Mouse (Mus musculus) right cerebral cortex, postnatal 4 days (tissue): Measurements from ENCODE around the gene Prkci.

Source experiments
- DNase-seq: peaks from one replicate; pipeline ENCODE4 v3.0.0-alpha.2; 2022

Prkci gene

GRCm38 (mm10) chr3:30995283-30995898 lies at the start of gene Prkci:
Gene Prkci (plus strand): TSS chr3:30995747.
- peak; percentile 89 for DNase-seq

DNA sequence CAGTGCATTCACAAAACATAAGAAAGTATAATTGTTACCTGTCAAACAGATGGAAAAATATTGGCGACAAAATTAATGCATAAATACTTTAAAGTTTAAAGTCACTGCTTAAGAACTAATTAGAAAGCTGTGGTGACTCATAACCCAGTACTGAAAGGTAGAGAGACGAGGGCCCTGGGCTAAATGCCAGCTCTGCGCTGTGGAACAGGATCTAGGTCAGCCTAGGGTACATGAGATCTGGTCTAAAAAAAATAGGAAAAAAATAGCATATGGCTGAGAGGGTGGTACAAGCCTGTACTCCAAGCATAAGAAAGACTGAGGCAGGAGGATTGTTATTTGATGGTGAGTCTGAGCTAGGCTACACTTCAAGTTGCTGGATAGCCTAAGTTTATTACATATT lies 43.9 kb upstream of the Prkci start:
- DNase-seq: no peak

DNA sequence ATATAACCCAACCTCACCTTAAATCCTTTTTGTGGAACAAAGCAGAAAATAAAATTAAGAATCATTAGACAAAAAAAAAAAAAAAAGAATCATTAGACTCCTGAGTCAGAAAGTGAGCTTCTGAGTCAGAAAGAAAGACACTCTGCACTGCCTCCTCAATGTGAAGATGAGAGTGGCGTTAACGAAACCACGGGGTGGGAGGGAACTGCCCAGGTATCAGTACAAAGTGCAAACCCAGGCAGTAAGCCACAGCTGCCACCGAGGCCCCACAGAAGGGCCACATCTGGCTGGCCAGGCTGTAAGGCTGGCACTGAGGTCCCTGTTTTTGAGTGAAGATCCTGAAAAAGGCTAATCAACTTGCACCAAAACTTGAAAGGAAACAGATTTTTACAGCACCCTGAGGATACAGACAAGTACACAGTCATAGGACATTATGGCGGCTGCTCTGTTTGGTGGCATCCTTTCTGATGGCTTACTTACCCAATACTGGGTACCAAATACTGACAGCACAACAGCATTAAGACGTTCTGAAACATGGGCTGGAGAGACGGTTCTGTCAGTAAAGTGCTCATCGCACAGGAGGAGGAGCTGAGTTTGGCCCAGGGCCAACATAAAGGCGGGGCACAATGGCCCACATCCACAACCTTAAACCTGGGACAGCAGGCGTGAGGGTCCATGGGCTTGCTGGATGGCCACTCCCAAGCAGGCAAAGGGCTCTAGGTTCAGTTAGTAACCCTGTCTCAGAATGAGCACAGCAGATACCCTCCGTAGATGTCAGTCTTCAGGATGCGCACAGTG lies 43.1 kb upstream of the Prkci start:
- no peak for DNase-seq

DNA sequence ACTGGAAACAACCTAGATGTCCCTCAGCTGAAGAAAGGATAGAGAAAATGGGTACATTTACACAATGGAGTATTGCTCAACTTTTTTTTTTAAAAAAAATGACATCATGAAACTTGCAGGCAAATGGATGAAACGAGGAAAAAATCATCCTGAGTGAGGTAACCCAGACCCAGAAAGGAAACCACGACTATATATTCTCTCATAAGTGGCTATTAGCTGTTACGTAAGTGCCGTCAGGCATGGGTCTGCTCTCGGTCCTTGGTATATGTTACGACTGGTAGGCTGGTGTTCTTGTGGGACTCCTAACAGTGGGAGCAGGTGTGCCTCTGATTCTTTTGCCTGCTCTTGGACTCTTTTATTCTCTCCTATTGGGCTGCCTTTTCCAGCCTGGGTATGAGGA lies 39.2 kb upstream of the Prkci start:
- no peak for DNase-seq

DNA sequence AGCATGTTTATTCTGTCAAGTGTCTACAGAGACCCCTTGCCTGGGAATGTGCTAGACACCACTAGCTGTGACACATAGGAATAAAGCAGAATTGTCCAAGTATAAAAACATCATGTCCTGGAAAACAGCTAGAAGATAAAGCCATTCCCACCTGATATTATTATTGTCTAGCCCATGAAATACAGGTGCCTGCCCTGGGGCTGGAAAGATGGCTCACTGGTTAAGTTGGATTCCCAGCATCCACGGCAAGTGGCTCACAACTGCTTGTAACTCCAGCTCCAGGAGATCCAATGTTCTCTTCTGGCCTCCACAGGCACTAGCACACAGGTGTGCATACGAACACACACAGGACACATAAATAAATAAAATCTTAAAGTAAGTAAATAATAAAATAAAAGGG lies 36.8 kb upstream of the Prkci start:
- DNase-seq: no peak

GRCm38 (mm10) chr3:30959868-30960831 lies 35.4 kb upstream of the Prkci start:
- DNase-seq: no peak

DNA sequence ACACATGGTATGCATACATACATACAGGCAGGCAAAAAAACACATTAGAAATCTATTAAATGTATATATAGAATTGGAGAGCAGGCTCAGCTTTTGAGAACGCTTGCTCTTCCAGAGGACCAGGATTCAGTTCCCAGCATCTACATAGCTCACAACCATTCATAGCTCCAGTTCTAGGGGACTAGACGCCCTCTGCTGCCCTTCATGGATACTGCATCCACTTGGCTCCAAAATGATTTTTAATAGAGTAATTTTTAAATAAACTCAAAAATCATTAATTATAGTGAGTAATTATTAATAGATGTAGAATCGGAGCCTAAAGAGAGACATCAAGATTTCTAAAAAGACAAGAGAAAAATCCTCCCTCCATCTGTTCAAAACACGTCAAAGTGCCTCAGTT lies 32.4 kb upstream of the Prkci start:
- DNase-seq: no peak

DNA sequence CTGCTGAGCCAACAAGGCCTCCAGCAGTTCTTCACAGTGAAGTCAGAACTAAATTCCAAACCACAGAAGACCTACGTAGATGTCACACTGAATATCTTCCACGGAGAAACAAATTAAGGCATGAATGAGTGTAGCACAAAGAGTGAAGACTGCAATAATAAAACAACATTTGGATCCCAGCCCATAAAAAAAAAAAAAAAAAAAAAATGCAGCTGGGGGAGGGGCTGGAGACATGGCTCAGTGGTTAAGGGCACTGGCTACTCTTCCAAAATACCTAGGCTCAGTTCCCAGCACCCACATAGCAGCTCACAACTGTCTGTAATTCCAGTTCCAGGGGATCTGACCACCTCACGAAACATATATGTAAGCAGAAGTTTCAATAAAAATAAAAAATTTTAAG lies 31.3 kb upstream of the Prkci start:
- DNase-seq: no peak

GRCm38 (mm10) chr3:30965644-30966043 lies 29.9 kb upstream of the Prkci start:
- no peak for DNase-seq

- DNase-seq: peak; percentile 45
Observed at GRCm38 (mm10) chr3:30968531-30969092, 26.9 kb upstream of the Prkci start.

DNA sequence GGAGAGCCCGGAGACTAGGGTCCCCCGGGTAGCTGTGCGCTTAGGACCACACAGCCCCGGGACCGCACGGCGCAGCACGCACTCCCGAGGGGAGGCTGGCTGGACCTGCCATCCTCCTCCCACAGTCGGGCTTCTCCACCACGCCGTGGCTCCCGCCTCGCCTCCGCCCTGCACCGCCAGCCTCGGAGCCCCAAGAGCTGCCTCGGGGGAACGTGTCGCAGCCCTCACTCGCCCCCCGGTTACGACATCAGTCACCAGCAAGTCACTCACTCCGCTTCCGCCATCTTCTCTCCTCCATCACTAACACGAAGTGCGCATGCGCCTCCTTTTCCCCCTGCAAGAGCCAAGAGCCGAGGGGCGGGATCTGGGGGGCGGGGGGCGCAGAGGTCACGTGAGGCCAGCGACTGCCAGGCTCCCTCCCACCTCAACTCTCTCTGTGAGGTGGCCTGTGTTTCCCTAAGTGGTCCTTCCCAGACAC lies 26.4 kb upstream of the Prkci start, which contains the start of gene Phc3:
Phc3 (minus strand) TSS at position 312 of the 478 bp plus-strand sequence.
- DNase-seq: peak; percentile 95

DNA sequence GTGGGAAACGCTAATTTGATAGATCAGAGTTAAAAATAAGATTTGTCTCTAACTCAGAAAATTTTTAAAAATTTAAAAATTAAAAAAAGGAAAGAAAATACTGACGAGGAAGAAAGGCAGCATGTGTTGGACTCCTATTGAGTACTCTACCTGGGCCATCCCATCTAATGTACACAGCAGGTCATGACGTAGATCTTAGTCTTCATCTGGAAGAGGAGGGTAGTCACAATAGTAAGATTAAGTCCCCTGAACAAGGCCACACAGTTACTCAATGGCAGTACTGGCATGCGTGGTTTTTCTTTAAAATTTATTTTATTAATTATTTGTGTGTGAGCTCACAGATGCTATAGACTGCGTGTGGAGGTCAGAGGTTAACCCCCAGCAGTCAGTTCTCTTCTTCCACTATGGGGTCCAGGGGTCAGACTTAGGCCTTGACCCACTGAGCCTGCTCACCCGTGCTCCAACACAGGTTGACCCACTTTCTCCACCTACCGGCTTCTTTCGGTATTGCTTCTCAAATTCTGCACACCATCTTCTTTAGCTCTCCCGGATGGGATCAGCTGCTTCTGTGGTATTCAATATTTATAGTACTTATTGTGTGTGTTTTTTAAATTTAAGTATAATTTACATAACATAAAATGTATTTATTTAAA lies 20.3 kb upstream of the Prkci start:
- DNase-seq: peak; percentile 38

DNA sequence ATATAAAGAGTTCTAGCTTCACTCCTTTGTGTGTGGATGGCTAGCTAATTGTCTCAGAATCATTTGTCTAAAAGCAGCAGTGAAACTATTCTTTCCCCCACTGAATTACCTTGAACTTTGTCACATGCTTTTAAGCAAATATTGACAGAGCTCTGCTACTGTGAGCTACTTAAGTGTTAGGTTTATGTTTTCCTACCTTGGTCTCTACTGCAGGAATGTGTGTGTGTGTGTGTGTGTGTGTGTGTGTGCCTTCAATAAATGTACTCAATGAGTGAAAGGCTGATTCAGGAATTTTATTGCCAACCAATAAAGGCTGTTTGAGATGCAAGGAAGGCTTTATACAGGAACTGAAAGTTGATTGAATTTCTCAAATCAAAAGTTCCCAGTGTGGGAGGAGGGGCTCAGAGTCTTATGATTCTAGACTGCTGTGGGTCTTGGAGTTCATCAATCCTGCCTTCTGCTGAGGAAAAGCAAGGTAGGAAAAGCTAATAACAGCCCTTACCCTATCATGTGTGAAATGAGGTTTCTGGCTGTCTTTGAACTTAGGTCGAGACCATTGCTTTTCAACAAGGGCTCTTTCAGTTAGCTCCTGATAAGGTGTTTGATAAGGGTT lies 18.4 kb upstream of the Prkci start:
- DNase-seq: no peak

DNA sequence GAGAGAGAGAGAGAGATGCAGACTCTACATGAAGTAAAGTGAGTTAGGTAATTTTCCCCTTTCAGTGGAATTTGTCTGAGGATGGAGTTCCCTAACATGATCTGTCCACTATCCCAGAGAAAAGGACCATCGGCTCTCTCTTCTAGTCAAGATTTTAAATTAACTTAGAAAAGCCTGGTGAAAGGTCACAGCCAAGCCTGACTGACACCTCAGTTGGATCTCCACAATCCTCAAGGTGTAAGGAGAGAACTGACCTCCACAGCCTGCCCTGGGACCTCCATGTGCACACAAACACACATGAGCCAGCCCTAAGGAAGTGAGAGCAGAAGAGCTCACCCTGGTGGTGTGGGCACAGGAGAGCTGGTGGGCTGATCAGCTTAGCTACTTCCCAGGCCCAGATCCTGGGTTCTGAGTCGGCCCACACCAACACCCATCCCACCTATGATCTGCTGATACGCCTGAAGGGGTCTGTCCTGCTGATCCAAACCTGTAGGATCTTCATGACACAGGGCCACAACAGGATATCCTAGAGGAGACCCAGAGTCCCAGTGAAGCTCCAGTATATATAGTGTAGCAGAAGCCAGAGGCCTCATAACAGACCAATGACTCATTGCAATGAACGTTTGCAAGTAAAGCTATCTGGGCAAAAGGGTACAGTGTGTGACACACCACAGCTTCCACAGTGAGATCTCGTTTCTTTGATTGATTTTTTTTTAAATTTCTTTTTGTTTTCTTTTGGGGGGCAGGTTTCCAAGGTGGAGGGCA lies 13.7 kb upstream of the Prkci start:
- DNase-seq: no peak

DNA sequence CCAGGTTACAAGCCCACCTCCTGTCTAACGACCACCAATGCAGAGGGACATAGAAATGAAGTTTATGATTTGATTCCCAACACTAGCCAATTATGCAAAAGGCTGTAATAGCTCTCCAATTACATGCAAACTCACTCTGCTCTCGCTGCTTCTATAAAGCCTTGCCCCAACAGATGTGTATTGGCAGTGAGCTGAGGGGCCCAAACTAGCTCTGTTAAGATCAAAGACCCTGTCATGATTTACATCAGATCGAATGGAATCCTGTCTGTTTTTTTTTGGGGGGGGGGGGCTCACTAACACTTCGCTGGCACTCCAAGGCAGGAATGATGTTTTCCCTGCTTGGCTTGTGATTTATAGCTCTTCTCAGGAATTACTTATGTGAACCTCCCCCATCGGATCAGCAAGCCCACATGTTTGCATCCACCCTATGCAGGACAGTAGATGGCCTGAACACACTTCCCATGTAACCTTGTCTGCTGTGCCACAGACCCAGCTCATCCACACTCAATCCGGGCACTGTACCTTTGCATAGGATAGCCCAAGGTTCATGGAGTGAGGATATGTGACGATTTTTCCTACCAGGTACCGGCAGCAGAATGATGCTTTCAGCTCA lies 12.5 kb upstream of the Prkci start:
- DNase-seq: no peak

DNA sequence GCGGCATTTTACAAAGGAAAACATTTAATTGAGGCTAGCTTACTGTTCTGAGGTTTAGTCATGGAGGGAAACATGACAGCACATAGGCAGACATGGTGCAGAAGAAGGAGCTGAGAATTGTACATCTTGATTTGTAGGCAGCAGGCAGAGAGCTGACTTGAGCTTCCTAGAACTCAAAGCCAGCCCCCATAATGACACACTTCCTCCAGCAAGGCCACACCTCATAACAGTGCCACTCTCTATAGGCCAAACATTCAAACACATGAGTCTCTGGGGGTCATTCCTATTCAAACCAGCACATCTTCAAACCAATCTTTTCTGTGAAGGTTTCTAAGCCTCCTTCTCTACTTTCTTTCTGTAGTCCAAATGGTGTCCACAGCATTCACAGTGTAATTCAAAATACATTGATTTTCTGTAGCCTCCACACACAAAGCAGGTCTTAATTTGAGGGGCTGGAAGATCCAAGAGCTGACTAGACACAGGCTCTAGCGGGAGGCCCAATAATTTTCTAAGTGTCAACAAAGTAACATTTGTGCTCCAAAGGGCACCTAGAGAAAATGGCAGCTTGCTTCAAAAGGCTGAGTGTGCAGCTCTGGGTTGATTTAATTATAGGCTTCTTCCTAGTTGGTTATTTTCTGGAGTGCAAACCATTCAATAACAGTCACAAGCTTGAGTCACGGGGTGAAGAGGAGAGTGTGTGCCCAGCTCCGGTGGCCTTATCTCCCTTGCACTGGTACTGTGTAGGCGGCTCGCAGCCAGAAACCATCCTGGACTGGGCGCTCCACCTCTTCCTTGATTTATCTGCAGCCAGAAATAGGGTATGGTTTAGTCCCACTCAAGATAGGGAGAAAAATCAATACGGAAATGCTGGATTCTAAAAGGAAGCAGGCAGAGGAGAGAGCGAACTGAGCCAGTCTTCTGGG lies 7.9 kb upstream of the Prkci start:
- DNase-seq: no peak

DNA sequence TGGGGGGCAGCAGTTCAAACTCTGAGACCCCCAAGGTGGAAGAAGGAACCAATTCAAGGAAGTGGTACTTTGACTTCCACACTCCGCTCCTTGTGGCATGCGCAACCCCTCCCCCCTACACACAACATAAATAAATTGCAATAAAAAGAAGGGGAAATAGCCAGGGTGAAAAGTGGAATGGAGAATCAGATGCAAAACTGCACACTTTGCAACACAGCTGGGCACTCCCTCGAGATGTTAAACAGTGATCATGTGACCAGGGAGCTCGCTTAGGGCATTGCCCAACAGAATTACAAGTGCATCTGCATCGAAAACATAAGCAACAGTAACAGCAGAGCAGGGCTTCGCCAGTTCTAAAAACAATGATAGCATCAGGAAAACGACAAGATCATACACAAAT lies 3.4 kb upstream of the Prkci start:
- no peak for DNase-seq

DNA sequence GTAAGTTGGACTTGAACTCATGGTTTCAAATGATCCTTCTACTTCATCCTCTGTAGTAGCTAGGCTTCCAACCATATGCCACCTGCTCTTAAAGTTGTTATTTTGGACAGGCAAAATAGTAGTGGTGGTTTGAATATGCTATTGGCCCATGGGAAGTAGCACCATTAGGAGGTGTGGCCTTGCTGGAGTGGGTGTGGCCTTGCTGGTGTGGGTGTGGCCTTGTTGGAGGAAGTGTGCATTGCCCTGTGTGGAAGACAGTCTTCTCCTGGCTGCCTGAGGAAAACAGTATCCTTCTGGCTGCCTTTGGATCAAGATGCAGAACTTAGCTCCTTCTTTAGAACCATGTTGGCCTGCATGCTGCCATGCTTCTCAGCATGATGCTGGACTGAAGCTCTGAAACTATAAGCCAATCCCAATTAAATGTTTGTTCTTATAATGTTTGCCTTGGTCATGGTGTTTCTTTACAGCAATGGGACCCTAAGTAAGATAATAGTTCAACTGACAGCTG lies 2.4 kb upstream of the Prkci start:
- DNase-seq: no peak

DNA sequence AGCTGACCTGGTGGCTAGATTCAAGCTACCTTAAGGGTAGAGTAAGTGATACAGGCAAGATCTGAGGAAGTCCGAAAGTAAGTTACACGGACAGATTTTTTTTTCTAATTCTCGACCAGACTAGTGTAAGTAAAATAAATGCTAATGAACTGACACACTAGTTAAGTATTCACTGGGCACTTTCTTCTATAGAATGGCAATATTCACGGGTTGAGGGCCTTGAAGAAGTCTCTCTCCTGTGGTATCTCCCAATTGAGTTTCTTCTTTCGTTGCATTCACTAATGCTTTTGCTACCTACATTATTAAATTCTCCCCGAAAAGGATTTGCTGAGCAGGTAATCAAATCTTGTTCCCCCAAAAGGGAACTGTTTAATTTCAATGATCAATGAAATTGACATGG lies 688 bp upstream of the Prkci start:
- no peak for DNase-seq
